Mouse (Mus musculus) E14TG2a.4 (cell line): ENCODE measurements around the gene Rpl37.

Experiments used
- H3K27me3 ChIP-seq: 2 replicates; pipeline ENCODE4 v1.6.1; 2014; ENCODE audit warnings: low read length, control low read depth; ENCODE audit not compliant: insufficient read depth
- H3K36me3 ChIP-seq: 2 replicates; pipeline ENCODE4 v1.6.1; 2014; ENCODE audit warnings: low read length, control low read depth; ENCODE audit not compliant: insufficient read depth
- H3K4me1 ChIP-seq: replicated peaks from 2 replicates; pipeline ENCODE4 v1.6.1; 2014; ENCODE audit warnings: low read depth, low read length, control low read depth
- H3K4me3 ChIP-seq: replicated peaks from 2 replicates; pipeline ENCODE4 v1.5.1; 2014; ENCODE audit warnings: mild to moderate bottlenecking, low read length
- H3K9me3 ChIP-seq: 2 replicates; pipeline ENCODE4 v1.6.1; 2014; ENCODE audit warnings: low read length, control low read depth
- CTCF ChIP-seq: conservative IDR thresholded peaks from 2 replicates; pipeline ENCODE4 v1.5.1; 2014; ENCODE audit warnings: low read length
- NANOG ChIP-seq: IDR thresholded peaks from 2 replicates; pipeline ENCODE4 v1.6.1; 2014; ENCODE audit warnings: borderline replicate concordance, low read length, mixed read lengths
- POU5F1 ChIP-seq: IDR thresholded peaks from 2 replicates; pipeline ENCODE4 v1.6.1; 2014; ENCODE audit warnings: low read length, borderline replicate concordance

Rpl37 gene

GRCm38 (mm10) chr15:5143361-5144020, 27.0 kb downstream of the Rpl37 start, which contains the start of gene Prkaa1:
Prkaa1 (plus strand) TSS chr15:5143861.
- no peaks in the 10 kb centered on the region for H3K27me3 ChIP-seq
- H3K36me3 ChIP-seq, result peaks cover 14% of the 10 kb centered on the region
- H3K4me1 ChIP-seq, result peaks cover 43% of the 10 kb centered on the region
- TF ChIP-seq CTCF (no peak), POU5F1 (no peak), NANOG (no peak)
- H3K9me3 ChIP-seq, result no peaks in the 10 kb centered on the region
- peak within 1 kb of the TSS; percentile 94 for H3K4me3 ChIP-seq

- Histone ChIP-seq H3K4me3 (peak overlapping the region; percentile 94), H3K36me3 (peaks cover 14% of the 10 kb centered on the region), H3K4me1 (peaks cover 50% of the 10 kb centered on the region), H3K27me3 (no peaks in the 10 kb centered on the region), H3K9me3 (no peaks in the 10 kb centered on the region)
- no peak for TF ChIP-seq POU5F1
- no peak for TF ChIP-seq NANOG
- no peak for TF ChIP-seq CTCF
These were observed 27.8 kb downstream of the Rpl37 start for GRCm38 (mm10) chr15:5144021-5144778.

GRCm38 (mm10) chr15:5145196-5145945, 28.9 kb downstream of the Rpl37 start:
- TF ChIP-seq NANOG (no peak), CTCF (no peak), POU5F1 (no peak)
- Histone ChIP-seq H3K27me3 (no peaks in the 10 kb centered on the region), H3K9me3 (no peaks in the 10 kb centered on the region), H3K36me3 (peaks cover 14% of the 10 kb centered on the region), H3K4me1 (peaks cover 61% of the 10 kb centered on the region), H3K4me3 (peak overlapping the region; percentile 94)

- peaks cover 76% of the 10 kb centered on the region for H3K4me1 ChIP-seq
- no peaks in the 10 kb centered on the region for H3K9me3 ChIP-seq
- TF ChIP-seq CTCF, result no peak
- H3K4me3 ChIP-seq, result no peak overlapping the region
- no peaks in the 10 kb centered on the region for H3K27me3 ChIP-seq
- H3K36me3 ChIP-seq, result peaks cover 14% of the 10 kb centered on the region
These were observed 32.7 kb downstream of the Rpl37 start for GRCm38 (mm10) chr15:5149187-5149586.

- no peaks in the 10 kb centered on the region for H3K27me3 ChIP-seq
- H3K4me3 ChIP-seq, result peak overlapping the region; percentile 43
- H3K9me3 ChIP-seq, result no peaks in the 10 kb centered on the region
- H3K36me3 ChIP-seq, result peaks cover 6% of the 10 kb centered on the region; the same call in 1 of the 2 replicates
- no peak; the same call in 1 of the 2 replicates for TF ChIP-seq CTCF
- no peak for TF ChIP-seq NANOG
- no peak for TF ChIP-seq POU5F1
- H3K4me1 ChIP-seq, result peaks cover 63% of the 10 kb centered on the region
These were observed 35.7 kb downstream of the Rpl37 start for GRCm38 (mm10) chr15:5152171-5152570.

- Histone ChIP-seq H3K4me1 (peaks cover 61% of the 10 kb centered on the region), H3K9me3 (0 out of 2 replicates have a peak, but pooled peaks cover 3% of the 10 kb centered on the region), H3K4me3 (no peak overlapping the region), H3K27me3 (no peaks in the 10 kb centered on the region), H3K36me3 (peaks cover 12% of the 10 kb centered on the region)
- no peak for TF ChIP-seq CTCF
These were observed 38.2 kb downstream of the Rpl37 start for GRCm38 (mm10) chr15:5154621-5155020.

- Histone ChIP-seq H3K4me1 (peaks cover 57% of the 10 kb centered on the region), H3K36me3 (peaks cover 13% of the 10 kb centered on the region), H3K27me3 (no peaks in the 10 kb centered on the region), H3K4me3 (no peak overlapping the region), H3K9me3 (0 out of 2 replicates have a peak, but pooled peaks cover 3% of the 10 kb centered on the region)
- no peak for TF ChIP-seq NANOG
- TF ChIP-seq CTCF, result no peak
- TF ChIP-seq POU5F1, result no peak
These were observed 38.6 kb downstream of the Rpl37 start for GRCm38 (mm10) chr15:5155093-5155492.

GRCm38 (mm10) chr15:5156355-5156754, 39.9 kb downstream of the Rpl37 start:
- TF ChIP-seq POU5F1, result no peak
- no peak overlapping the region for H3K4me3 ChIP-seq
- H3K27me3 ChIP-seq, result no peaks in the 10 kb centered on the region
- peaks cover 46% of the 10 kb centered on the region for H3K4me1 ChIP-seq
- peaks cover 24% of the 10 kb centered on the region for H3K36me3 ChIP-seq
- H3K9me3 ChIP-seq, result 0 out of 2 replicates have a peak, but pooled peaks cover 3% of the 10 kb centered on the region
